In genomic region chr8:26266384-26266783, GRCm38 (mm10) we compare ENCODE assay signal across 15 mouse cellular contexts.
DNase-seq lines count a peak whose midpoint lies in the region; ATAC-seq and TF ChIP-seq lines count a peak whose summit lies in the region.
"Had no signal": no experiment of that assay in that cellular context is flagged by ENCODE, and none has a peak within 500 bp of the region (broad histone marks: within the 10 kb centered on the region; RNA-seq: fewer than 3 reads in every experiment).

No protein-coding gene starts in this region.

- H3K27me3 ChIP-seq in forebrain, embryonic 11.5 days (ENCODE audit: control insufficient read depth, insufficient read depth, low read length), result no peaks in the 10 kb centered on the region
- H3K27me3 ChIP-seq in forebrain, postnatal 0 days (ENCODE audit: insufficient read depth, low read length), result no peaks in the 10 kb centered on the region
- H3K27me3 ChIP-seq in neural tube, embryonic 13.5 days, result peaks cover 13% of the 10 kb centered on the region
- no peaks in the 10 kb centered on the region for H3K27me3 ChIP-seq in hindbrain, embryonic 14.5 days (ENCODE audit: control insufficient read depth, insufficient read depth, low read length)

- H3K4me1 ChIP-seq in forebrain, embryonic 11.5 days (replicated peaks; ENCODE audit: control insufficient read depth, insufficient read depth, low read length), result peaks cover 23% of the 10 kb centered on the region
- peaks cover 9% of the 10 kb centered on the region; the same call in 1 of the 2 replicates for H3K4me1 ChIP-seq in forebrain, postnatal 0 days (ENCODE audit: insufficient read depth)
- peaks cover 54% of the 10 kb centered on the region for H3K4me1 ChIP-seq in neural tube, embryonic 13.5 days (replicated peaks)
- H3K4me1 ChIP-seq in hindbrain, embryonic 14.5 days (replicated peaks; ENCODE audit: control insufficient read depth, insufficient read depth, low read length), result peaks cover 50% of the 10 kb centered on the region
- H3K4me1 ChIP-seq: heart, embryonic 12.5 days had no signal

- DNase-seq in forebrain, embryonic 11.5 days (ENCODE audit: low spot score), result no peak
- no peak for DNase-seq in forebrain, postnatal 0 days
- DNase-seq in neural tube, embryonic 10.5 days (ENCODE audit: extremely low spot score, low spot score), result no peak
- peak; percentile 69 for DNase-seq in hindbrain, embryonic 14.5 days (ENCODE audit: low spot score)
- no peak for DNase-seq in adipocyte (ENCODE audit: low spot score)
- DNase-seq in cerebellum, postnatal 4 days (ENCODE audit: low spot score in 2 of 2), result no peak
- DNase-seq: gastrocnemius, postnatal 25 days; kidney, adult 8-10 months; left cerebral cortex, postnatal 4 days; right cerebral cortex, postnatal 14 days; thymus, postnatal 4 days had no signal

- no peaks in the 10 kb centered on the region for H3K36me3 ChIP-seq in forebrain, embryonic 11.5 days (ENCODE audit: control insufficient read depth, insufficient read depth, low read length)
- H3K36me3 ChIP-seq in forebrain, postnatal 0 days (ENCODE audit: insufficient read depth), result no peaks in the 10 kb centered on the region
- H3K36me3 ChIP-seq in neural tube, embryonic 13.5 days, result no peaks in the 10 kb centered on the region
- no peaks in the 10 kb centered on the region for H3K36me3 ChIP-seq in hindbrain, embryonic 14.5 days (replicated peaks; ENCODE audit: control insufficient read depth, insufficient read depth)
- H3K36me3 ChIP-seq: heart, embryonic 12.5 days had no signal

- H3K4me3 ChIP-seq in forebrain, embryonic 11.5 days (ENCODE audit: low read depth, low read length), result no peak overlapping the region
- no peak overlapping the region for H3K4me3 ChIP-seq in forebrain, postnatal 0 days (ENCODE audit: low read depth, low read length)
- H3K4me3 ChIP-seq in neural tube, embryonic 13.5 days, result no peak overlapping the region
- H3K4me3 ChIP-seq in hindbrain, embryonic 14.5 days (replicated peaks; ENCODE audit: low read length), result no peak overlapping the region
- H3K4me3 ChIP-seq: heart, embryonic 12.5 days; myocyte had no signal

- peak overlapping the region; percentile 77; the same call in 1 of the 2 replicates for H3K27ac ChIP-seq in forebrain, embryonic 11.5 days (ENCODE audit: low read depth, low read length)
- no peak overlapping the region for H3K27ac ChIP-seq in forebrain, postnatal 0 days (ENCODE audit: low read depth, low read length)
- H3K27ac ChIP-seq in neural tube, embryonic 13.5 days (replicated peaks), result peak overlapping the region; percentile 28; the same call in 1 of the 2 replicates
- H3K27ac ChIP-seq in hindbrain, embryonic 14.5 days, result no peak overlapping the region

- H3K9me3 ChIP-seq in forebrain, embryonic 11.5 days (ENCODE audit: control insufficient read depth, low read length), result no peaks in the 10 kb centered on the region
- H3K9me3 ChIP-seq in forebrain, postnatal 0 days (ENCODE audit: low read length), result no peaks in the 10 kb centered on the region
- H3K9me3 ChIP-seq in neural tube, embryonic 13.5 days, result no peaks in the 10 kb centered on the region
- H3K9me3 ChIP-seq in hindbrain, embryonic 14.5 days (ENCODE audit: control insufficient read depth, low read length), result no peaks in the 10 kb centered on the region

- no peak for TF ChIP-seq CTCF in forebrain, postnatal 0 days (IDR thresholded peaks at IDR 0.05; ENCODE audit: low read depth)

- whole genome bisulfite sequencing in forebrain, embryonic 11.5 days, result 39% methylated on average over 4 of the region's 4 CpGs
- 28% methylated on average over 4 of the region's 4 CpGs for WGBS in forebrain, postnatal 0 days
- 9% methylated on average over 4 of the region's 4 CpGs for WGBS in neural tube, embryonic 13.5 days
- WGBS in hindbrain, embryonic 14.5 days, result 23% methylated on average over 4 of the region's 4 CpGs

- no peak overlapping the region for H3K4me2 ChIP-seq in forebrain, embryonic 11.5 days (ENCODE audit: low read depth, low read length, severe bottlenecking)
- no peak overlapping the region for H3K4me2 ChIP-seq in forebrain, postnatal 0 days (ENCODE audit: low read depth)
- no peak overlapping the region for H3K4me2 ChIP-seq in neural tube, embryonic 13.5 days
- H3K4me2 ChIP-seq in hindbrain, embryonic 14.5 days (replicated peaks), result no peak overlapping the region
- H3K4me2 ChIP-seq: heart, embryonic 12.5 days had no signal

- no peak for ATAC-seq in forebrain, embryonic 11.5 days (replicated peaks; ENCODE audit: low FRiP score)
- no peak for ATAC-seq in forebrain, postnatal 0 days
- ATAC-seq in neural tube, embryonic 13.5 days (ENCODE audit: low read depth), result peak; percentile 67
- ATAC-seq in hindbrain, embryonic 14.5 days (ENCODE audit: low FRiP score), result no peak
- ATAC-seq in cerebellum, adult (ENCODE audit: insufficient number of reproducible peaks, low FRiP score, low TSS enrichment), result no peak

- H3K9ac ChIP-seq in forebrain, embryonic 11.5 days (ENCODE audit: low read length), result no peak overlapping the region
- H3K9ac ChIP-seq in forebrain, postnatal 0 days, result no peak overlapping the region
- no peak overlapping the region for H3K9ac ChIP-seq in neural tube, embryonic 13.5 days
- H3K9ac ChIP-seq in hindbrain, embryonic 14.5 days, result no peak overlapping the region
- H3K9ac ChIP-seq: heart, embryonic 12.5 days had no signal

Comparison
In these comparisons a context has a peak if more than half of its experiments do, and no peak if none do; other contexts are left out.
1. H3K27ac ChIP-seq: peak in forebrain, embryonic 11.5 days (single experiment) and neural tube, embryonic 13.5 days (single experiment); none in forebrain, postnatal 0 days (single experiment) and hindbrain, embryonic 14.5 days (single experiment).